Mouse (Mus musculus): ENCODE measurements around the gene Fxyd3. TPM values are rescaled to one million over a fixed set of nuclear protein-coding genes. Genes with fewer than 3 reads are reported as not detected.

The Fxyd3 gene
- total RNA-seq, 2 experiments from 2014 or later = 3.1 to 3.8 TPM

DNA sequence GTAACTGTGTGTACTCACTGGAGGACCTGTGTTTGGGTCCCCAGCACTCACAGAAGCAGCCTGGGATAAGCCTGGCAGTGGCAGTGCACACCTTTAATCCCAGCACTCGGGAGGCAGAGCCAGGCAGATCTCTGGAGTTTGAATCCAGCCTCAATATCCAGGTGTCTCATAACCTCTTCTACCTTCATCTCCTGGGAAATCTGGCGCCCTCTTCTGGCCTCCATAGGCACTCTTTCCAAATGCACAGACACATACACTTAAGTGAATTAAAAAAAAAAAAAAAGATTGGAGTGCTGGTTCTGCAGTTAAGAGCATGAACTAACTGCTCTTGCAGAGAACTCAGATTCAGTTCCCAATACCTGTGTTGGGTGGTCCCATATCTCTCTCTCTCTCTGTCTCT is 45.8 kb downstream of the Fxyd3 start:
- intact Hi-C loops (cut with DNase I) = no loop called here

DNA sequence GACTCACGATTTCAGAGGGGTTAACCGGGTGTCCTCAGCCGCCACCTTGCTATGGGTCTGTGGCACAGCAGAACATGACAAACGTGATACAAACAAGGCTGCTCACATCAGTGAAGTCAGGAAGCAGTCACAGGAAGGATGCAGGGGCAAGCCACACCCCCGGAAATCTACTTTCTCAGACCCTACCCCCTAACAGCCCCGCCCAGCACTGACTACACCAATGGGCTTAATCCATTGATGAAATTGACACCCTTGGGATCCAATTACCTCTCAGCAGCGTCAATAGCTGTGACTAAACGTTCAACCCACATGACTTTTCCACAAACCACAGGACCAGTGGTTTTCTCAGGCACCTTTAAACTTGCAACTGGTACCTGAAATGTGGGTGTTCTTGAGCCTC is 47.9 kb downstream of the Fxyd3 start:
- intact Hi-C loops (cut with DNase I) = no loop called here
- DNase-seq (ENCODE audit: low spot score) = no peak

More for the DNA sequence above, 45.8 kb downstream of the Fxyd3 start:
- DNase-seq (ENCODE audit: low spot score) = no peak

Small RNA genes lying within 50 kb of the gene (microRNA-seq; reads per million reads assigned to microRNA genes)
- gene Mir7050 = not detected

Other genes starting within 250 kb of the Fxyd3 start
- gene Ffar3, start 220.5 kb downstream of the Fxyd3 start, total RNA-seq (2021) = not detected
- not detected for gene Ffar1, start 215.1 kb downstream of the Fxyd3 start, total RNA-seq (2021)
- gene Cd22, start 196.4 kb downstream of the Fxyd3 start, total RNA-seq (2021) = 1 to 10 TPM in 1 of 2 experiments, under 1 TPM in 1; 0.78 to 1.4 TPM
- under 1 TPM in 1 of 2 experiments, not detected in 1; 0.36 TPM for gene Mag, start 161.8 kb downstream of the Fxyd3 start, total RNA-seq (2021)
- gene Hamp2, start 152.0 kb downstream of the Fxyd3 start, total RNA-seq (2021) = 1 to 10 TPM; 6.5 to 9.5 TPM
- gene Hamp, start 132.7 kb downstream of the Fxyd3 start, total RNA-seq (2021) = 10 to 100 TPM; 16.8 to 34.4 TPM
- gene Usf2, start 119.9 kb downstream of the Fxyd3 start, total RNA-seq (2021) = 100 to 1,000 TPM; 103 to 121 TPM
- gene Lsr, start 103.2 kb downstream of the Fxyd3 start, total RNA-seq (2021) = 1 to 10 TPM; 4.3 to 5.6 TPM
- gene Fam187b, start 102.9 kb downstream of the Fxyd3 start, total RNA-seq (2021) = under 1 TPM in 1 of 2 experiments, not detected in 1; 0.29 TPM
- 10 to 100 TPM; 26.1 to 31.0 TPM for gene Fxyd5, start 34.2 kb downstream of the Fxyd3 start, total RNA-seq (2021)
- gene Fxyd7, start 25.2 kb downstream of the Fxyd3 start, total RNA-seq (2021) = 1 to 10 TPM in 1 of 2 experiments, under 1 TPM in 1; 0.70 to 1.3 TPM
- gene Fxyd1, start 19.5 kb downstream of the Fxyd3 start, total RNA-seq (2021) = 100 to 1,000 TPM; 861 to 862 TPM
- gene Lgi4, start 17.4 kb downstream of the Fxyd3 start, total RNA-seq (2021) = 1 to 10 TPM; 2.6 to 4.8 TPM
- 1 to 10 TPM; 2.1 to 3.4 TPM for gene Hpn, start 38.6 kb upstream of the Fxyd3 start, total RNA-seq (2021)
- 10 to 100 TPM; 21.2 to 21.8 TPM for gene Scn1b, start 50.3 kb upstream of the Fxyd3 start, total RNA-seq (2021)
- 10 to 100 TPM; 25.7 to 30.0 TPM for gene Gramd1a, start 79.2 kb upstream of the Fxyd3 start, total RNA-seq (2021)
- gene Scgb2b2, start 213.8 kb upstream of the Fxyd3 start, total RNA-seq (2021) = not detected
- not detected for gene Scgb1b2, start 215.1 kb upstream of the Fxyd3 start, total RNA-seq (2021)